In the genomic region with DNA sequence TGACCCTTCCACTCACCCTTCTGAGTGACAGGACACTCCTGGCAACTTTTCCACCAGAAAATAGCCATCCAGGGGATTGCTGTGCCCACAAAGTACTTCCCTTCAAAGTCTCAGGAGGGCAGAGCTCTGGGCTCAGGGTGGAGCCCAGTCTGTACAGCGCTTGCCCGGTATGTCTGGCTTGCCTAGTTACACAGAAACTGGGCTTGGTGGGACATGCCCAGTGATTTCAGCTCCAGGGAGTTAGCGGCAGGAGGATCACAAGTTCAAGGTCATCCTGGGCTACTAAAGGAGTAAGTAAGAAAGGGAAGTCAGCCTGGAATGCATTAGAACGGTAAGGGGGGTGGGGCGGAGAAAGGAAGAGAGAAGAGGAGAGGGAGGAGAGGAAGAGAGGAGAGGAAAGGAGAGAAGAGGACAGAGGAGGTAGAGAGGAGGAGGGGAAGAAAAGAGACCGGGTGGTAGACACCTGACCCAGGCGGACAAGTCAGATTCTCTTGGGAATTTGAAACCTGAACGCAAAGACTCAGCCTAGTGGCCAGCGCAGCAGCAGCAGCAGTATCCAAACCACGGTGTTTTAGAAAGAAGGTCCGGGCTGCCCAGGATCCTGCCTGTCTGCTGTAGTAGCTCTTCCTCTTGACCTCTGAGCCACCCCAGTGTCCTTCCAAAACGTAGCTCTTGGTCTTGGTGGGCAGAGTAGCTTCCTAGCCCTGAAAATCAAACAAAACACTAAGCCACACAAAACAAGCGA, we compare ENCODE assay signal across 7 mouse cellular contexts. TPM values are rescaled to one million over a fixed set of nuclear protein-coding genes. Genes with fewer than 3 reads are reported as not detected.
DNase-seq lines count a peak whose midpoint lies in the region; ATAC-seq and TF ChIP-seq lines count a peak whose summit lies in the region.

No protein-coding gene starts in this region.

- no peak for TF ChIP-seq CTCF in bone marrow, adult 2 months (IDR thresholded peaks at IDR 0.05; ENCODE audit: control insufficient read depth, insufficient read depth, low read length)

- H3K4me1 ChIP-seq in bone marrow, adult 2 months (ENCODE audit: control insufficient read depth, insufficient read depth, low read length), result peaks cover 1% of the 10 kb centered on the region; the same call in 1 of the 2 replicates
- H3K4me1 ChIP-seq in limb, embryonic 11.5 days (ENCODE audit: control insufficient read depth, insufficient read depth, low read length), result peaks cover 12% of the 10 kb centered on the region; the same call in 1 of the 2 replicates
- H3K4me1 ChIP-seq in midbrain, embryonic 12.5 days, result 0 out of 2 replicates have a peak, but pooled peaks cover 3% of the 10 kb centered on the region

- 6% methylated on average over 13 of the region's 13 CpGs for WGBS in bone marrow, adult 2 months
- 20% methylated on average over 13 of the region's 13 CpGs for WGBS in limb, embryonic 11.5 days
- WGBS in midbrain, embryonic 12.5 days, result 25% methylated on average over 13 of the region's 13 CpGs

- H3K27me3 ChIP-seq in limb, embryonic 11.5 days (ENCODE audit: control insufficient read depth, insufficient read depth, low read length), result no peaks in the 10 kb centered on the region
- no peaks in the 10 kb centered on the region for H3K27me3 ChIP-seq in midbrain, embryonic 12.5 days

- 0 out of 2 replicates have a peak, but pooled peaks have one; percentile 37 for ATAC-seq in limb, embryonic 11.5 days (ENCODE audit: insufficient number of reproducible peaks, low FRiP score, low TSS enrichment, low read depth)
- ATAC-seq in midbrain, embryonic 12.5 days (ENCODE audit: low FRiP score, low read depth), result no peak

- no peaks in the 10 kb centered on the region for H3K9me3 ChIP-seq in limb, embryonic 11.5 days (ENCODE audit: control insufficient read depth, low read length)
- no peaks in the 10 kb centered on the region for H3K9me3 ChIP-seq in midbrain, embryonic 12.5 days

- H3K4me3 ChIP-seq in bone marrow, adult 2 months (replicated peaks; ENCODE audit: control insufficient read depth, low read depth, low read length), result peak overlapping the region; percentile 21
- peak overlapping the region; percentile 10; the same call in 1 of the 2 replicates for H3K4me3 ChIP-seq in limb, embryonic 11.5 days (ENCODE audit: low read depth, low read length)
- H3K4me3 ChIP-seq in midbrain, embryonic 12.5 days, result no peak overlapping the region

- peak; percentile 42 for DNase-seq in NIH3T3 (ENCODE audit: low read depth)
- peak; percentile 48 to 57 for DNase-seq in heart, postnatal 14 days
- DNase-seq in limb, embryonic 11.5 days (ENCODE audit: low spot score), result peak; percentile 62
- DNase-seq in layer of hippocampus, postnatal 36 days, result no peak
- no peak for DNase-seq in layer of hippocampus, adult 9-10 months (ENCODE audit: low spot score)

- TF ChIP-seq POLR2A in bone marrow, adult 2 months (IDR thresholded peaks at IDR 0.05; ENCODE audit: borderline replicate concordance, control insufficient read depth, low read depth, low read length), result no peak

- 0 out of 2 replicates have a peak overlapping the region, but pooled peaks have one; percentile 13 for H3K27ac ChIP-seq in bone marrow, adult 2 months (ENCODE audit: control insufficient read depth, insufficient read depth, low read depth, low read length, poor library complexity)
- peak overlapping the region; percentile 55; the same call in 1 of the 2 replicates for H3K27ac ChIP-seq in limb, embryonic 11.5 days (replicated peaks; ENCODE audit: low read depth, low read length)
- H3K27ac ChIP-seq in midbrain, embryonic 12.5 days (replicated peaks), result no peak overlapping the region

- no peaks in the 10 kb centered on the region for H3K36me3 ChIP-seq in limb, embryonic 11.5 days (ENCODE audit: control insufficient read depth, insufficient read depth, low read length)
- H3K36me3 ChIP-seq in midbrain, embryonic 12.5 days, result no peaks in the 10 kb centered on the region

- H3K9ac ChIP-seq in limb, embryonic 11.5 days (ENCODE audit: low read length), result peak overlapping the region; percentile 28
- no peak overlapping the region for H3K9ac ChIP-seq in midbrain, embryonic 12.5 days (replicated peaks)

- peak overlapping the region; percentile 31 for H3K4me2 ChIP-seq in limb, embryonic 11.5 days (ENCODE audit: low read depth, severe bottlenecking)
- 0 out of 2 replicates have a peak overlapping the region, but pooled peaks have one; percentile 2 for H3K4me2 ChIP-seq in midbrain, embryonic 12.5 days (replicated peaks)

- intact Hi-C loops in heart, postnatal 14 days (cut with DNase I), result loop anchor here (2.0 kb wide), 2 partner anchors 24 to 28 kb away; no protein-coding TSS in a partner anchor

RNA-seq across cellular contexts. Expression of a gene that starts 28.9 kb away (rescaled TPM):
- 52.9 and 86.3 TPM in 2 replicates for polyA plus RNA-seq in bone marrow, adult 2 months (2011; ENCODE audit: insufficient read depth, insufficient read length, low replicate concordance, missing spikeins)
- 100 to 1,000 TPM; 168 to 179 TPM for total RNA-seq in heart, postnatal 14 days (2021)
- 499 and 548 TPM in 2 replicates for polyA plus RNA-seq in limb, embryonic 11.5 days (2014; fragmentation: Nextera tagmentation; extraction: Ambion mirVana)
- 570 and 583 TPM in 2 replicates for polyA plus RNA-seq in midbrain, embryonic 12.5 days (2016; fragmentation: Nextera tagmentation; extraction: Ambion mirVana)
- 100 to 1,000 TPM; 177 to 186 TPM for total RNA-seq in layer of hippocampus, postnatal 36 days (2021)

RNA-seq across cellular contexts. Expression of a gene that starts 59.1 kb away (rescaled TPM):
- 7.9 and 13.3 TPM in 2 replicates for polyA plus RNA-seq in bone marrow, adult 2 months (2011; ENCODE audit: insufficient read depth, insufficient read length, low replicate concordance, missing spikeins)
- total RNA-seq in heart, postnatal 14 days (2021), result 10 to 100 TPM; 11.4 to 12.4 TPM
- polyA plus RNA-seq in limb, embryonic 11.5 days (2014; fragmentation: Nextera tagmentation; extraction: Ambion mirVana), result 23.7 and 24.8 TPM in 2 replicates
- polyA plus RNA-seq in midbrain, embryonic 12.5 days (2016; fragmentation: Nextera tagmentation; extraction: Ambion mirVana), result 26.6 and 30.6 TPM in 2 replicates
- total RNA-seq in layer of hippocampus, postnatal 36 days (2021), result 10 to 100 TPM; 16.4 to 16.5 TPM

Comparison
In these comparisons a context has a peak if more than half of its experiments do, and no peak if none do; other contexts are left out.
1. DNase-seq: peak in NIH3T3 (single experiment), heart, postnatal 14 days (2 of 2) and limb, embryonic 11.5 days (single experiment); none in layer of hippocampus, postnatal 36 days (0 of 2) and layer of hippocampus, adult 9-10 months (single experiment).